Mouse (Mus musculus) brain, embryonic 18.5 days (tissue): ENCODE data around the gene Plscr2.

Experiments used
- DNase-seq: peaks from one replicate; pipeline ENCODE4 v3.0.0-alpha.2; 2012; ENCODE audit warnings: low read depth, low spot score

Gene Plscr2

DNA sequence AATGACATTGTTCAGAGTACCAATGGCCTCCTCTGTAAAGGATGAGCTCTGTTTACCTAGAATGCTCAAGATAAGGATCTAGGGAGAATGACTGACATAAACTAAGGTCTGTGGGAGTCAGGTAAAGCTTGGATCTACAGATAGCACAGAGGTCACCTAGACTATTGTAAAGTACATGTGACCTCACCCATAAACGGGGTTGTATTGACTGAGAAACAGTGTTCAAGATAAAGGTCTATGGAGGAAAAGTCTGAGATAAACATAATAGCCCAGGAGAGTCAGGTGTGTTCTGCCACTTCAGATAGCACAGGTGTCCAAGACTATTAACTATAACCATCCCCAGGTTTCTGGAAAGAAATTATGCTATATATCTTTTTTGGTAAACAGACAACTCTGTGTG lies 63.6 kb downstream of the Plscr2 start:
- DNase-seq = no peak
